Mouse (Mus musculus): ENCODE results near the gene Ear14. TPM values are rescaled to one million over a fixed set of nuclear protein-coding genes. Genes with fewer than 3 reads are reported as not detected.
"Not testable (repeated sequence)": the region's sequence is repeated elsewhere in the genome, so short reads cannot be mapped to it uniquely, and the experiment has no call there.

The Ear14 gene
- polyA plus RNA-seq, 1 experiment from 2014 or later: not detected

GRCm38 (mm10) chr14:51237488-51237887 is 34.3 kb downstream of the Ear14 start:
- not testable (repeated sequence) for H3K4me2 ChIP-seq (ENCODE audit: low read length); ATAC-seq; H3K9me3 ChIP-seq (replicated peaks; ENCODE audit: control insufficient read depth, low read length, poor library complexity, severe bottlenecking); H3K4me1 ChIP-seq (ENCODE audit: control insufficient read depth, insufficient read depth, low read length); H3K27ac ChIP-seq (ENCODE audit: low read length); H3K4me3 ChIP-seq (ENCODE audit: low read depth, low read length); H3K36me3 ChIP-seq (ENCODE audit: control insufficient read depth, insufficient read depth, low read length); H3K27me3 ChIP-seq (ENCODE audit: control insufficient read depth, insufficient read depth, low read depth, low read length); H3K9ac ChIP-seq (ENCODE audit: low read depth, low read length)
- 94% methylated on average over 1 of the region's 1 CpGs for WGBS

- no peaks in the 10 kb centered on the region for H3K36me3 ChIP-seq (ENCODE audit: control insufficient read depth, insufficient read depth, low read length)
- no peak overlapping the region for H3K9ac ChIP-seq (ENCODE audit: low read depth, low read length)
- no peak for ATAC-seq
- H3K27ac ChIP-seq (ENCODE audit: low read length): no peak overlapping the region
- no peak overlapping the region for H3K4me3 ChIP-seq (ENCODE audit: low read depth, low read length)
- H3K9me3 ChIP-seq (replicated peaks; ENCODE audit: control insufficient read depth, low read length, poor library complexity, severe bottlenecking): no peaks in the 10 kb centered on the region
- no peaks in the 10 kb centered on the region for H3K27me3 ChIP-seq (ENCODE audit: control insufficient read depth, insufficient read depth, low read depth, low read length)
- no peak overlapping the region for H3K4me2 ChIP-seq (ENCODE audit: low read length)
- no peaks in the 10 kb centered on the region for H3K4me1 ChIP-seq (ENCODE audit: control insufficient read depth, insufficient read depth, low read length)
These were observed 37.7 kb downstream of the Ear14 start for GRCm38 (mm10) chr14:51240899-51241298.

GRCm38 (mm10) chr14:51247736-51248135 is 44.5 kb downstream of the Ear14 start:
- no peak for ATAC-seq
- 89% methylated on average over 1 of the region's 1 CpGs for WGBS
- H3K4me3 ChIP-seq (ENCODE audit: low read depth, low read length): no peak overlapping the region
- no peaks in the 10 kb centered on the region for H3K27me3 ChIP-seq (ENCODE audit: control insufficient read depth, insufficient read depth, low read depth, low read length)
- H3K27ac ChIP-seq (ENCODE audit: low read length): no peak overlapping the region
- H3K36me3 ChIP-seq (ENCODE audit: control insufficient read depth, insufficient read depth, low read length): no peaks in the 10 kb centered on the region
- no peak overlapping the region for H3K4me2 ChIP-seq (ENCODE audit: low read length)
- no peak overlapping the region for H3K9ac ChIP-seq (ENCODE audit: low read depth, low read length)
- H3K9me3 ChIP-seq (replicated peaks; ENCODE audit: control insufficient read depth, low read length, poor library complexity, severe bottlenecking): no peaks in the 10 kb centered on the region
- H3K4me1 ChIP-seq (ENCODE audit: control insufficient read depth, insufficient read depth, low read length): no peaks in the 10 kb centered on the region

- Histone ChIP-seq H3K36me3 (ENCODE audit: control insufficient read depth, insufficient read depth, low read length) (no peaks in the 10 kb centered on the region), H3K27me3 (ENCODE audit: control insufficient read depth, insufficient read depth, low read depth, low read length) (no peaks in the 10 kb centered on the region), H3K4me2 (ENCODE audit: low read length) (no peak overlapping the region), H3K4me1 (ENCODE audit: control insufficient read depth, insufficient read depth, low read length) (no peaks in the 10 kb centered on the region), H3K9me3 (replicated peaks; ENCODE audit: control insufficient read depth, low read length, poor library complexity, severe bottlenecking) (no peaks in the 10 kb centered on the region), H3K9ac (ENCODE audit: low read depth, low read length) (no peak overlapping the region), H3K4me3 (ENCODE audit: low read depth, low read length) (no peak overlapping the region), H3K27ac (ENCODE audit: low read length) (no peak overlapping the region)
- WGBS: 91% methylated on average over 3 of the region's 3 CpGs
- ATAC-seq: no peak
These were observed 47.2 kb downstream of the Ear14 start for GRCm38 (mm10) chr14:51250348-51250747.

- H3K27me3 ChIP-seq (ENCODE audit: control insufficient read depth, insufficient read depth, low read depth, low read length); H3K9me3 ChIP-seq (replicated peaks; ENCODE audit: control insufficient read depth, low read length, poor library complexity, severe bottlenecking); ATAC-seq; H3K4me1 ChIP-seq (ENCODE audit: control insufficient read depth, insufficient read depth, low read length); H3K4me3 ChIP-seq (ENCODE audit: low read depth, low read length); H3K9ac ChIP-seq (ENCODE audit: low read depth, low read length); H3K27ac ChIP-seq (ENCODE audit: low read length); H3K4me2 ChIP-seq (ENCODE audit: low read length); H3K36me3 ChIP-seq (ENCODE audit: control insufficient read depth, insufficient read depth, low read length): not testable (repeated sequence)
These were observed 49.0 kb downstream of the Ear14 start for GRCm38 (mm10) chr14:51252206-51252605.

- Histone ChIP-seq H3K9me3 (replicated peaks; ENCODE audit: control insufficient read depth, low read length, poor library complexity, severe bottlenecking) (no peaks in the 10 kb centered on the region), H3K9ac (ENCODE audit: low read depth, low read length) (no peak overlapping the region), H3K4me1 (ENCODE audit: control insufficient read depth, insufficient read depth, low read length) (no peaks in the 10 kb centered on the region), H3K27me3 (ENCODE audit: control insufficient read depth, insufficient read depth, low read depth, low read length) (no peaks in the 10 kb centered on the region), H3K36me3 (ENCODE audit: control insufficient read depth, insufficient read depth, low read length) (no peaks in the 10 kb centered on the region), H3K4me3 (ENCODE audit: low read depth, low read length) (no peak overlapping the region), H3K27ac (ENCODE audit: low read length) (no peak overlapping the region), H3K4me2 (ENCODE audit: low read length) (no peak overlapping the region)
- ATAC-seq: no peak
- WGBS: 91% methylated on average over 1 of the region's 1 CpGs
These were observed 50.4 kb downstream of the Ear14 start for GRCm38 (mm10) chr14:51253569-51253968.

Other genes starting within 250 kb of the Ear14 start
- 1.1 and 1.3 TPM in 2 replicates for gene Pnp2, start 247.4 kb upstream of the Ear14 start, polyA plus RNA-seq (2015; fragmentation: Nextera tagmentation; extraction: Ambion mirVana)
- gene Rnase10, start 195.6 kb upstream of the Ear14 start, polyA plus RNA-seq (2015; fragmentation: Nextera tagmentation; extraction: Ambion mirVana): not detected in 2 replicates
- not detected in 2 replicates for gene Rnase9, start 161.5 kb upstream of the Ear14 start, polyA plus RNA-seq (2015; fragmentation: Nextera tagmentation; extraction: Ambion mirVana)
- not detected in 2 replicates for gene Rnase11, start 153.2 kb upstream of the Ear14 start, polyA plus RNA-seq (2015; fragmentation: Nextera tagmentation; extraction: Ambion mirVana)
- not detected in 2 replicates for gene Rnase12, start 145.7 kb upstream of the Ear14 start, polyA plus RNA-seq (2015; fragmentation: Nextera tagmentation; extraction: Ambion mirVana)
- gene Olfr750, start 129.0 kb upstream of the Ear14 start, polyA plus RNA-seq (2015; fragmentation: Nextera tagmentation; extraction: Ambion mirVana): 0.07 TPM in 1 of 2 replicates, not detected in the other
- gene Rnase4, start 112.3 kb upstream of the Ear14 start, polyA plus RNA-seq (2015; fragmentation: Nextera tagmentation; extraction: Ambion mirVana): 13.6 and 15.2 TPM in 2 replicates
- 3.1 and 3.2 TPM in 2 replicates for gene Ang, start 112.2 kb upstream of the Ear14 start, polyA plus RNA-seq (2015; fragmentation: Nextera tagmentation; extraction: Ambion mirVana)
- gene Eddm3b, start 89.0 kb upstream of the Ear14 start, polyA plus RNA-seq (2015; fragmentation: Nextera tagmentation; extraction: Ambion mirVana): not detected in 2 replicates
- gene Rnase6, start 79.5 kb upstream of the Ear14 start, polyA plus RNA-seq (2015; fragmentation: Nextera tagmentation; extraction: Ambion mirVana): 0.77 and 0.91 TPM in 2 replicates
- 0.57 TPM in 1 of 2 replicates, not detected in the other for gene Rnase1, start 56.6 kb upstream of the Ear14 start, polyA plus RNA-seq (2015; fragmentation: Nextera tagmentation; extraction: Ambion mirVana)
- not detected in 2 replicates for gene Rnase2b, start 41.1 kb upstream of the Ear14 start, polyA plus RNA-seq (2015; fragmentation: Nextera tagmentation; extraction: Ambion mirVana)
- not detected in 2 replicates for gene Ang2, start 4.2 kb upstream of the Ear14 start, polyA plus RNA-seq (2015; fragmentation: Nextera tagmentation; extraction: Ambion mirVana)
- not detected in 2 replicates for gene Rnase2a, start 52.7 kb downstream of the Ear14 start, polyA plus RNA-seq (2015; fragmentation: Nextera tagmentation; extraction: Ambion mirVana)
- not detected in 2 replicates for gene Gm7247, start 158.4 kb downstream of the Ear14 start, polyA plus RNA-seq (2015; fragmentation: Nextera tagmentation; extraction: Ambion mirVana)
- gene Vmn2r88, start 207.4 kb downstream of the Ear14 start, polyA plus RNA-seq (2015; fragmentation: Nextera tagmentation; extraction: Ambion mirVana): not detected in 2 replicates
- not detected in 2 replicates for gene Vmn2r89, start 248.5 kb downstream of the Ear14 start, polyA plus RNA-seq (2015; fragmentation: Nextera tagmentation; extraction: Ambion mirVana)

Measured in midbrain, embryonic 16.5 days (tissue).